Mouse (Mus musculus): ENCODE data around the gene B3gnt9.

GRCm38 (mm10) chr8:105265128-105265527 is 10.2 kb upstream of the B3gnt9 start:
- no peak for TF ChIP-seq CTCF (IDR thresholded peaks at IDR 0.05; ENCODE audit: control insufficient read depth, insufficient read depth, low read length)
- TF ChIP-seq POLR2A (IDR thresholded peaks at IDR 0.05; ENCODE audit: borderline replicate concordance, control insufficient read depth, low read depth, low read length) = no peak

Measured in bone marrow, adult 2 months (tissue).